Mouse (Mus musculus) embryonic facial prominence, embryonic 14.5 days (tissue): ENCODE results near the gene Spint1. TPM values are rescaled to one million over a fixed set of nuclear protein-coding genes. Genes with fewer than 3 reads are reported as not detected.

Experiments used
- polyA plus RNA-seq: library from polyadenylated mRNA; unstranded; fragments of >200 nt; fragmentation: Nextera tagmentation; extraction: Ambion mirVana; gene quantifications from 2 replicates; pipeline ENCODE4 v1.2.1, GENCODE M21; 2014

Gene Spint1
- polyA plus RNA-seq, 1 experiment from 2014 or later = 14.1 TPM

Other genes with a start within 250 kb of the Spint1 start
- 22.6 and 23.8 TPM in 2 replicates for gene Ccdc32, start 208.0 kb upstream of the Spint1 start, polyA plus RNA-seq
- gene Rpusd2, start 202.6 kb upstream of the Spint1 start, polyA plus RNA-seq = 2.9 and 3.6 TPM in 2 replicates
- gene Knl1, start 190.2 kb upstream of the Spint1 start, polyA plus RNA-seq = 31.7 and 36.0 TPM in 2 replicates
- gene Rad51, start 124.6 kb upstream of the Spint1 start, polyA plus RNA-seq = 32.6 and 39.5 TPM in 2 replicates
- gene Rmdn3, start 80.3 kb upstream of the Spint1 start, polyA plus RNA-seq = 34.8 and 37.5 TPM in 2 replicates
- 8.4 and 11.2 TPM in 2 replicates for gene Gchfr, start 69.6 kb upstream of the Spint1 start, polyA plus RNA-seq
- gene Gm14137, start 62.9 kb upstream of the Spint1 start, polyA plus RNA-seq = 0.48 and 1.1 TPM in 2 replicates
- 41.0 and 43.0 TPM in 2 replicates for gene Zfyve19, start 28.7 kb upstream of the Spint1 start, polyA plus RNA-seq
- gene Dnajc17, start 28.6 kb upstream of the Spint1 start, polyA plus RNA-seq = 15.7 and 19.8 TPM in 2 replicates
- gene Ppp1r14d, start 7.5 kb upstream of the Spint1 start, polyA plus RNA-seq = 0.38 TPM in 1 of 2 replicates, not detected in the other
- gene Rhov, start 33.9 kb downstream of the Spint1 start, polyA plus RNA-seq = 9.8 and 10.4 TPM in 2 replicates
- gene Vps18, start 51.4 kb downstream of the Spint1 start, polyA plus RNA-seq = 12.5 and 15.5 TPM in 2 replicates
- gene Dll4, start 88.4 kb downstream of the Spint1 start, polyA plus RNA-seq = 5.0 and 6.8 TPM in 2 replicates
- gene Chac1, start 113.9 kb downstream of the Spint1 start, polyA plus RNA-seq = 1.4 and 1.7 TPM in 2 replicates
- gene Ino80, start 240.3 kb downstream of the Spint1 start, polyA plus RNA-seq = 5.1 and 6.8 TPM in 2 replicates